ENCODE assay signal across 20 mouse cellular contexts in genomic region chr15:103167786-103168185, GRCm38 (mm10). TPM values are rescaled to one million over a fixed set of nuclear protein-coding genes. Genes with fewer than 3 reads are reported as not detected.
DNase-seq lines count a peak whose midpoint lies in the region; ATAC-seq lines count a peak whose summit lies in the region.
"Had no signal": no experiment of that assay in that cellular context is flagged by ENCODE, and none has a peak within 500 bp of the region (broad histone marks: within the 10 kb centered on the region; RNA-seq: fewer than 3 reads in every experiment).

No protein-coding gene starts in this region.

- peaks cover 73% of the 10 kb centered on the region for H3K27me3 ChIP-seq in megakaryocyte, embryonic 14.5 days (replicated peaks)
- H3K27me3 ChIP-seq in hindbrain, embryonic 16.5 days (replicated peaks; ENCODE audit: control insufficient read depth, insufficient read depth, low read length): peaks cover 27% of the 10 kb centered on the region
- peaks cover 5% of the 10 kb centered on the region; the same call in 1 of the 2 replicates for H3K27me3 ChIP-seq in neural tube, embryonic 15.5 days (replicated peaks)
- peaks cover 68% of the 10 kb centered on the region for H3K27me3 ChIP-seq in forebrain, embryonic 11.5 days (ENCODE audit: control insufficient read depth, insufficient read depth, low read length)

- peak; percentile 23 for DNase-seq in embryo, embryonic 10.5 days (ENCODE audit: low spot score)
- DNase-seq in embryo, embryonic 11 days: no peak
- DNase-seq in forebrain, embryonic 11.5 days (ENCODE audit: low spot score): no peak
- DNase-seq in thymus, postnatal 10 days (ENCODE audit: low spot score in 2 of 2): no peak
- DNase-seq: cerebellum, adult 9-10 months; heart, postnatal 36 days; kidney, adult 8-10 months; left cerebral cortex, postnatal 4 days; lung, embryonic 14.5 days; lung, postnatal 4 days; spleen, adult 18-20 months; thymus, adult 2 months had no signal

- 11% methylated on average over 3 of the region's 3 CpGs for WGBS in hindbrain, embryonic 16.5 days
- 25% methylated on average over 3 of the region's 3 CpGs for WGBS in neural tube, embryonic 15.5 days
- 18% methylated on average over 3 of the region's 3 CpGs for WGBS in forebrain, embryonic 11.5 days

- H3K4me3 ChIP-seq in megakaryocyte, embryonic 14.5 days (replicated peaks): peak overlapping the region; percentile 12
- no peak overlapping the region for H3K4me3 ChIP-seq in hindbrain, embryonic 16.5 days (ENCODE audit: low read length)
- no peak overlapping the region for H3K4me3 ChIP-seq in neural tube, embryonic 15.5 days (replicated peaks)
- H3K4me3 ChIP-seq in forebrain, embryonic 11.5 days (ENCODE audit: low read depth, low read length): no peak overlapping the region
- H3K4me3 ChIP-seq: liver, embryonic 12.5 days had no signal

- peak overlapping the region; percentile 54 for H3K27ac ChIP-seq in hindbrain, embryonic 16.5 days (ENCODE audit: low read depth, low read length)
- H3K27ac ChIP-seq in neural tube, embryonic 15.5 days (replicated peaks): peak overlapping the region; percentile 77
- no peak overlapping the region for H3K27ac ChIP-seq in forebrain, embryonic 11.5 days (ENCODE audit: low read depth, low read length)
- H3K27ac ChIP-seq: forebrain, embryonic 13.5 days; liver, embryonic 12.5 days had no signal

- peaks cover 79% of the 10 kb centered on the region for H3K4me1 ChIP-seq in megakaryocyte, embryonic 14.5 days
- peaks cover 25% of the 10 kb centered on the region for H3K4me1 ChIP-seq in hindbrain, embryonic 16.5 days (ENCODE audit: control insufficient read depth, insufficient read depth, low read depth, low read length)
- peaks cover 90% of the 10 kb centered on the region for H3K4me1 ChIP-seq in neural tube, embryonic 15.5 days
- H3K4me1 ChIP-seq in forebrain, embryonic 11.5 days (replicated peaks; ENCODE audit: control insufficient read depth, insufficient read depth, low read length): peaks cover 13% of the 10 kb centered on the region; the same call in 1 of the 2 replicates

- ATAC-seq in megakaryocyte, adult 5-6 weeks (ENCODE audit: poor library complexity, severe bottlenecking): no peak
- no peak for ATAC-seq in hindbrain, embryonic 16.5 days
- ATAC-seq in neural tube, embryonic 15.5 days (ENCODE audit: low FRiP score): no peak
- no peak for ATAC-seq in forebrain, embryonic 11.5 days (replicated peaks; ENCODE audit: low FRiP score)
- ATAC-seq: forebrain, embryonic 13.5 days; liver, embryonic 12.5 days had no signal

- H3K9ac ChIP-seq in hindbrain, embryonic 16.5 days (ENCODE audit: low read depth, low read length): peak overlapping the region; percentile 23; the same call in 1 of the 2 replicates
- H3K9ac ChIP-seq in neural tube, embryonic 15.5 days (replicated peaks): no peak overlapping the region; the same call in 1 of the 2 replicates
- no peak overlapping the region for H3K9ac ChIP-seq in forebrain, embryonic 11.5 days (ENCODE audit: low read length)
- H3K9ac ChIP-seq: heart, embryonic 12.5 days; liver, embryonic 12.5 days; lung, embryonic 14.5 days had no signal

- H3K9me3 ChIP-seq in megakaryocyte, embryonic 14.5 days: peaks cover 5% of the 10 kb centered on the region
- H3K9me3 ChIP-seq in hindbrain, embryonic 16.5 days (ENCODE audit: control insufficient read depth, low read length): no peaks in the 10 kb centered on the region
- no peaks in the 10 kb centered on the region for H3K9me3 ChIP-seq in neural tube, embryonic 15.5 days (replicated peaks)
- H3K9me3 ChIP-seq in forebrain, embryonic 11.5 days (ENCODE audit: control insufficient read depth, low read length): no peaks in the 10 kb centered on the region
- H3K9me3 ChIP-seq: forebrain, embryonic 13.5 days; G1E; heart, embryonic 12.5 days; liver, embryonic 12.5 days had no signal

- H3K4me2 ChIP-seq in hindbrain, embryonic 16.5 days (ENCODE audit: low read length): peak overlapping the region; percentile 29
- peak overlapping the region; percentile 99 for H3K4me2 ChIP-seq in neural tube, embryonic 15.5 days
- H3K4me2 ChIP-seq in forebrain, embryonic 11.5 days (ENCODE audit: low read depth, low read length, severe bottlenecking): no peak overlapping the region

- no peaks in the 10 kb centered on the region for H3K36me3 ChIP-seq in megakaryocyte, embryonic 14.5 days (replicated peaks; ENCODE audit: low read length)
- no peaks in the 10 kb centered on the region for H3K36me3 ChIP-seq in hindbrain, embryonic 16.5 days (ENCODE audit: control insufficient read depth, insufficient read depth, low read length)
- H3K36me3 ChIP-seq in neural tube, embryonic 15.5 days: no peaks in the 10 kb centered on the region
- H3K36me3 ChIP-seq in forebrain, embryonic 11.5 days (ENCODE audit: control insufficient read depth, insufficient read depth, low read length): no peaks in the 10 kb centered on the region
- H3K36me3 ChIP-seq: G1E; heart, embryonic 12.5 days; liver, embryonic 12.5 days had no signal

RNA-seq across cellular contexts. Expression of gene Smug1, which starts 0.9 kb away (rescaled TPM):
- polyA plus RNA-seq in megakaryocyte, embryonic 14.5 days (2012; ENCODE audit: insufficient read depth, low replicate concordance): 0.73 and 2.1 TPM in 2 replicates
- total RNA-seq in megakaryocyte, adult 5-6 weeks (2015): 2.8 and 3.9 TPM in 2 replicates
- total RNA-seq in megakaryocyte, adult 5-6 weeks (2017): 3.3 and 3.8 TPM in 2 replicates
- polyA plus RNA-seq in hindbrain, embryonic 16.5 days (2015; fragmentation: Nextera tagmentation; extraction: Ambion mirVana): 25.1 and 29.1 TPM in 2 replicates
- polyA plus RNA-seq in neural tube, embryonic 15.5 days (2015; fragmentation: Nextera tagmentation; extraction: Ambion mirVana): 25.8 and 30.9 TPM in 2 replicates
- 20.5 and 23.3 TPM in 2 replicates for polyA plus RNA-seq in forebrain, embryonic 11.5 days (2014; fragmentation: Nextera tagmentation; extraction: Ambion mirVana)
